Mouse (Mus musculus): ENCODE measurements around the gene Rmdn2. TPM values are rescaled to one million over a fixed set of nuclear protein-coding genes. Genes with fewer than 3 reads are reported as not detected.
A peak's percentile ranks its signal among the peaks of the same experiment; 100 is the strongest.

Rmdn2 gene
- total and polyA plus RNA-seq, 2 experiments, result 14.1 to 82.7 TPM

- Histone ChIP-seq H3K36me3 (ENCODE audit: control insufficient read depth, insufficient read depth, low read length) (peaks cover 8% of the 10 kb centered on the region), H3K27ac (replicated peaks; ENCODE audit: insufficient read depth, low read depth, low read length) (no peak overlapping the region), H3K79me2 (ENCODE audit: control insufficient read depth, insufficient read depth, low read length) (no peaks in the 10 kb centered on the region), H3K27me3 (ENCODE audit: control insufficient read depth, insufficient read depth, low read length) (no peaks in the 10 kb centered on the region), H3K9ac (ENCODE audit: low read depth, low read length) (no peak overlapping the region), H3K4me3 (ENCODE audit: insufficient read depth, low read depth, low read length) (no peak overlapping the region), H3K4me1 (ENCODE audit: control insufficient read depth, insufficient read depth, low read length) (peaks cover 2% of the 10 kb centered on the region; the same call in 1 of the 2 replicates)
- TF ChIP-seq POLR2A (IDR thresholded peaks at IDR 0.05; ENCODE audit: extremely low read depth, insufficient read depth, low read length), result no peak
- TF ChIP-seq CTCF (IDR thresholded peaks at IDR 0.05; ENCODE audit: low read depth, low read length), result peak; percentile 9; the same call in 1 of the 2 replicates
- 52% methylated on average over 7 of the region's 7 CpGs for WGBS
- peak; percentile 30 for DNase-seq (ENCODE audit: extremely low read depth, low read depth, low spot score)
Observed at GRCm38 (mm10) chr17:79661387-79661786, 49.7 kb downstream of the Rmdn2 start.

DNA sequence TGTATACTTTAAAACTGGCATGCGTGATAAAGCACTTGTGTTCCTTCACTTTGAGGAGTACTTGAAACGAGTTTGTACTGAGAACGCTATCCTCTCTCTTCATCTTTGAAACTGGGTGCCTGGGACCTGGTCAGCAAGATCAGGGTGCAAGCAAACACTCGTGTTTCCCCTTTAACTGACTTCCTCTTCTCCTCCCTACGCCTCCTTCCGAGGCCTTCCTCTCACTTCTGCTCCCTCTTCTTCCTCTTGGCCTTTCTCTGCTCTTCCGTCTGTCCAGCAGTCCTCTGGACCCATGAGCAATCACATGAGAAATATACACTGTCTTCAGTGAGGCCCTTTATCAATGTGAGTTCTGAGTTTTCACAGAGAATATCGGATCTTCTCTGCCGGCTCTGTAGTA, 50.2 kb downstream of the Rmdn2 start:
- no peaks in the 10 kb centered on the region for H3K27me3 ChIP-seq (ENCODE audit: control insufficient read depth, insufficient read depth, low read length)
- TF ChIP-seq POLR2A (IDR thresholded peaks at IDR 0.05; ENCODE audit: extremely low read depth, insufficient read depth, low read length) (no peak), CTCF (IDR thresholded peaks at IDR 0.05; ENCODE audit: low read depth, low read length) (no peak)
- DNase-seq (ENCODE audit: extremely low read depth, low read depth, low spot score), result no peak
- H3K79me2 ChIP-seq (ENCODE audit: control insufficient read depth, insufficient read depth, low read length), result no peaks in the 10 kb centered on the region
- H3K36me3 ChIP-seq (ENCODE audit: control insufficient read depth, insufficient read depth, low read length), result peaks cover 11% of the 10 kb centered on the region
- no peak overlapping the region for H3K9ac ChIP-seq (ENCODE audit: low read depth, low read length)
- peaks cover 2% of the 10 kb centered on the region; the same call in 1 of the 2 replicates for H3K4me1 ChIP-seq (ENCODE audit: control insufficient read depth, insufficient read depth, low read length)
- no peak overlapping the region for H3K4me3 ChIP-seq (ENCODE audit: insufficient read depth, low read depth, low read length)
- WGBS, result 86% methylated on average over 9 of the region's 9 CpGs
- H3K27ac ChIP-seq (replicated peaks; ENCODE audit: insufficient read depth, low read depth, low read length), result no peak overlapping the region

- Histone ChIP-seq H3K27ac (replicated peaks; ENCODE audit: insufficient read depth, low read depth, low read length) (no peak overlapping the region), H3K9ac (ENCODE audit: low read depth, low read length) (no peak overlapping the region), H3K4me3 (ENCODE audit: insufficient read depth, low read depth, low read length) (no peak overlapping the region), H3K79me2 (ENCODE audit: control insufficient read depth, insufficient read depth, low read length) (no peaks in the 10 kb centered on the region), H3K4me1 (ENCODE audit: control insufficient read depth, insufficient read depth, low read length) (peaks cover under 1% of the 10 kb centered on the region; the same call in 1 of the 2 replicates), H3K27me3 (ENCODE audit: control insufficient read depth, insufficient read depth, low read length) (no peaks in the 10 kb centered on the region), H3K36me3 (ENCODE audit: control insufficient read depth, insufficient read depth, low read length) (peaks cover 14% of the 10 kb centered on the region)
- no peak for TF ChIP-seq POLR2A (IDR thresholded peaks at IDR 0.05; ENCODE audit: extremely low read depth, insufficient read depth, low read length)
- TF ChIP-seq CTCF (IDR thresholded peaks at IDR 0.05; ENCODE audit: low read depth, low read length), result peak; percentile 40
- 40% methylated on average over 3 of the region's 3 CpGs for WGBS
- DNase-seq (ENCODE audit: extremely low read depth, low read depth, low spot score), result peak; percentile 51
Observed at GRCm38 (mm10) chr17:79663393-79664105, 51.9 kb downstream of the Rmdn2 start.

- Histone ChIP-seq H3K4me1 (ENCODE audit: control insufficient read depth, insufficient read depth, low read length) (no peaks in the 10 kb centered on the region), H3K79me2 (ENCODE audit: control insufficient read depth, insufficient read depth, low read length) (no peaks in the 10 kb centered on the region), H3K36me3 (ENCODE audit: control insufficient read depth, insufficient read depth, low read length) (peaks cover 17% of the 10 kb centered on the region), H3K27ac (replicated peaks; ENCODE audit: insufficient read depth, low read depth, low read length) (no peak overlapping the region), H3K27me3 (ENCODE audit: control insufficient read depth, insufficient read depth, low read length) (no peaks in the 10 kb centered on the region), H3K4me3 (ENCODE audit: insufficient read depth, low read depth, low read length) (no peak overlapping the region), H3K9ac (ENCODE audit: low read depth, low read length) (no peak overlapping the region)
- TF ChIP-seq POLR2A (IDR thresholded peaks at IDR 0.05; ENCODE audit: extremely low read depth, insufficient read depth, low read length) (no peak), CTCF (IDR thresholded peaks at IDR 0.05; ENCODE audit: low read depth, low read length) (no peak)
- DNase-seq (ENCODE audit: extremely low read depth, low read depth, low spot score), result no peak
- WGBS, result 91% methylated on average over 2 of the region's 2 CpGs
Observed at GRCm38 (mm10) chr17:79664106-79664417, 52.4 kb downstream of the Rmdn2 start.

DNA sequence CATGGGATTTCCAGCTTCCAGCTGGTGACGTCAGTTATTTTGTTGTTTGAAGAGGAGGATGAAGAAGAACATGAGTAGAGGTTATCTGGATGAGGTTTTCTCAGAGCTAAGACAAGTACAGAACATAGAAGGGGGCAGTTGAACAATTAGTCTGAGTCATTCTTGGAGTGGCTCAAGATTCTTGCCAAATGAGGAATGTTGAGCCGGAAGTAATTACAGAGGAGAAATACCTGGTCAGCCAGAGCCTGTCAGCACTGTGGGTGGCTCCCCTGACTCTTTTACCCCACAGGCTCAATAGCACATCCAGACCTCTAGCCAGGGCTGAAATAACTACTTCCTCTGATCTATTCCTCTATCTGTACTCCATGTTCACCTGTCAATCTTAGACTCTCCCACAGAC, 59.2 kb downstream of the Rmdn2 start:
- Histone ChIP-seq H3K4me3 (ENCODE audit: insufficient read depth, low read depth, low read length) (no peak overlapping the region), H3K27ac (replicated peaks; ENCODE audit: insufficient read depth, low read depth, low read length) (no peak overlapping the region), H3K27me3 (ENCODE audit: control insufficient read depth, insufficient read depth, low read length) (no peaks in the 10 kb centered on the region), H3K4me1 (ENCODE audit: control insufficient read depth, insufficient read depth, low read length) (no peaks in the 10 kb centered on the region), H3K9ac (ENCODE audit: low read depth, low read length) (no peak overlapping the region), H3K36me3 (ENCODE audit: control insufficient read depth, insufficient read depth, low read length) (peaks cover 38% of the 10 kb centered on the region), H3K79me2 (ENCODE audit: control insufficient read depth, insufficient read depth, low read length) (no peaks in the 10 kb centered on the region)
- TF ChIP-seq CTCF (IDR thresholded peaks at IDR 0.05; ENCODE audit: low read depth, low read length), result no peak
- no peak for TF ChIP-seq POLR2A (IDR thresholded peaks at IDR 0.05; ENCODE audit: extremely low read depth, insufficient read depth, low read length)
- no peak for DNase-seq (ENCODE audit: extremely low read depth, low read depth, low spot score)
- WGBS, result 88% methylated on average over 2 of the region's 2 CpGs

GRCm38 (mm10) chr17:79695106-79695505, 83.4 kb downstream of the Rmdn2 start:
- no peak overlapping the region for H3K27ac ChIP-seq (replicated peaks; ENCODE audit: insufficient read depth, low read depth, low read length)
- no peak overlapping the region for H3K4me3 ChIP-seq (ENCODE audit: insufficient read depth, low read depth, low read length)
- no peaks in the 10 kb centered on the region for H3K79me2 ChIP-seq (ENCODE audit: control insufficient read depth, insufficient read depth, low read length)
- no peak for TF ChIP-seq POLR2A (IDR thresholded peaks at IDR 0.05; ENCODE audit: extremely low read depth, insufficient read depth, low read length)
- TF ChIP-seq CTCF (IDR thresholded peaks at IDR 0.05; ENCODE audit: low read depth, low read length), result no peak
- no peaks in the 10 kb centered on the region for H3K27me3 ChIP-seq (ENCODE audit: control insufficient read depth, insufficient read depth, low read length)
- H3K4me1 ChIP-seq (ENCODE audit: control insufficient read depth, insufficient read depth, low read length), result no peaks in the 10 kb centered on the region
- 84% methylated on average over 4 of the region's 4 CpGs for WGBS
- no peak overlapping the region for H3K9ac ChIP-seq (ENCODE audit: low read depth, low read length)
- DNase-seq (ENCODE audit: extremely low read depth, low read depth, low spot score), result no peak
- no peaks in the 10 kb centered on the region for H3K36me3 ChIP-seq (ENCODE audit: control insufficient read depth, insufficient read depth, low read length)

All from liver, adult 2 months (tissue).